Mouse (Mus musculus): ENCODE results near the gene Stat5b. TPM values are rescaled to one million over a fixed set of nuclear protein-coding genes. Genes with fewer than 3 reads are reported as not detected.
A peak's percentile ranks its signal among the peaks of the same experiment; 100 is the strongest.

Stat5b gene
- total RNA-seq (2014; rRNA removed; ENCODE audit: low replicate concordance) (29.2 and 48.2 TPM in 2 replicates), polyA plus RNA-seq (2015; fragmentation: Nextera tagmentation; extraction: Ambion mirVana) (22.5 and 23.3 TPM in 2 replicates)

DNA sequence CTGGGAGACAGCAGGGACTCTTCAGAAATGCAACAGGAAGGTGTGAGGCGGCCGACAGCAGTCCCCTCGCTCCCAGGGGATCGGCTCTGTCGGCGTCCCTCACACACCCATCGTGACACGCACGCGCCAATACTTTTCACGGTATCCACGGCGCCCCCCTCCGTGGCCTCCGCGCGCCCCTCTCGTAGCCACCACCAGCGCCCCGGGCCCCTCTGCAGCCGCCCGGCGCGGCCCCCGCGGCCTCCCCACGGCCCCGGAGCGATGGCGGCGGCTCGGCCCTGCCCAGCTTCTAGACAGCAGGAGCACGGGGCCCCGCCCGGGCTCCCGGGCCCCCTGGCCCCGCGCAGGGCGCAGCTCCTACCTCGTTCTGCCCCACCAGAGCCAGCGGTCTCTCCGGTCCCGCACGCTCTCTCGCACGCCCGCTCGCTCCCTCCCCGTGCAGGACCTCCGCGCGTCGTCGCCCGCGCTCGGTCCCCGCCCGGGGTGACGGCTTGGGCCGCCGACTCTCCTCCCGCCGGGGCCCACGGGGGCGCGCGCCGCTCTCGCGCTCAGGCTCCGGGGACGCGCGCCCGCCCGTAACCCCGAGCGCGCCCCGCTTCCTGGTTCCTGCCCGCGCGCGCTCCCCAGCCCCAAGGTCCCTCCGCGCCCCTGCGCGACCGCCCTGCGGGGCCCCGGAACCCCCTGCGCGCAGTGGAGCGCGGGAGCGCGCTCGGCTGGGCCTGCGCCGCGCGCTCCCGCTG lies at the start of gene Stat5b:
Gene Stat5b (minus strand): TSS at position 687 of the 740 bp plus-strand sequence.
- under 1% methylated on average over 73 of the region's 104 CpGs for WGBS
- Histone ChIP-seq H3K9ac (replicated peaks; ENCODE audit: low read depth, low read length) (peak within 1 kb of the TSS; percentile 99), H3K4me2 (ENCODE audit: low read depth, low read length) (peak within 1 kb of the TSS; percentile 92), H3K4me1 (ENCODE audit: control insufficient read depth, insufficient read depth) (peaks cover 12% of the 10 kb centered on the region; the same call in 1 of the 2 replicates), H3K9me3 (replicated peaks; ENCODE audit: control insufficient read depth, low read length) (no peaks in the 10 kb centered on the region), H3K36me3 (replicated peaks; ENCODE audit: control insufficient read depth, insufficient read depth, low read length) (no peaks in the 10 kb centered on the region), H3K27me3 (ENCODE audit: control insufficient read depth, insufficient read depth, low read length) (no peaks in the 10 kb centered on the region), H3K4me3 (ENCODE audit: low read depth, low read length) (peak within 1 kb of the TSS; percentile 100), H3K27ac (ENCODE audit: low read depth) (peak within 1 kb of the TSS; percentile 96)
- TF ChIP-seq CTCF (IDR thresholded peaks at IDR 0.05; ENCODE audit: low read depth): no peak
- TF ChIP-seq EP300 (IDR thresholded peaks at IDR 0.05; ENCODE audit: low read depth): no peak
- DNase-seq (ENCODE audit: low spot score): peak; percentile 55
- ATAC-seq (ENCODE audit: insufficient read depth, low read depth): peak; percentile 81

DNA sequence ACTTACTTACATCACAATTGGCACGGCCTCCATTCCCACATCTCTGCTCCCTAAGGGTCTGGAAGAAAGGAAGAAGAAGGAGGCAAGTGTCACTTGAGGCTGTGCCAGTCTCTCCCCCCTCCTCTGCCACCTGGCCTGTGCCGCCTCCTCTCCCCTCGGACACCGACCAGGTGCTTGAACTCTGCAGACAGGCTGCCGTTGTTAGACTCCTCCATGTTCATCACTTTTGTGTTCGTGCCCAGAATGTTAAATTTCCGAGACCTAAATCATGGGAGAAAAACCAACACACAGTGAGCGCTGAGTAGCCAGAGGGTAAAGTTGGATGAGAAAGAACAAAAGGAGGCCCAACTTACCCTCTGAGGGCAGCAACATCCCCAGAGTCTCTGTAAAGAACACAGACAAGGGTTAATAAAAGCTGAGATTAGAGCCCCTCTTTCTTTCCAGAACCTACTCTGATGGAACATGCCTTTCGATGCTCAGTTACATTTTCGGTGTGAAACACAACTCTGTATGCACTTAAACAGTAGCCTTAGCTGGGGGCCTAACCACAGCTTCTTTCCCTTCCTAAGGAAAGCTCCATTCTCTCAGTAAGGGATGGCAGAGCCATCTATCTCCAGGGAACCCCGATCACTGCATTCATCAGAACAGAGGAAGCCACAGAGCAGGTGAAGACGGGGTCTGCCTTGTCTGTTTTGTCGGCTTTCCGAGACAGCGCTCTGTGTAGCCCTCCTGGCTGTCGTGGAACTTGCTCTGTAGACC lies 48.1 kb upstream of the Stat5b start:
- no peaks in the 10 kb centered on the region for H3K9me3 ChIP-seq (replicated peaks; ENCODE audit: control insufficient read depth, low read length)
- no peaks in the 10 kb centered on the region for H3K4me1 ChIP-seq (ENCODE audit: control insufficient read depth, insufficient read depth)
- H3K27me3 ChIP-seq (ENCODE audit: control insufficient read depth, insufficient read depth, low read length): no peaks in the 10 kb centered on the region
- H3K9ac ChIP-seq (replicated peaks; ENCODE audit: low read depth, low read length): no peak overlapping the region
- no peak overlapping the region for H3K27ac ChIP-seq (ENCODE audit: low read depth)
- WGBS: 82% methylated on average over 16 of the region's 16 CpGs
- ATAC-seq (ENCODE audit: insufficient read depth, low read depth) (no peak), DNase-seq (ENCODE audit: low spot score) (no peak)
- H3K36me3 ChIP-seq (replicated peaks; ENCODE audit: control insufficient read depth, insufficient read depth, low read length): peaks cover 80% of the 10 kb centered on the region
- no peak for TF ChIP-seq EP300 (IDR thresholded peaks at IDR 0.05; ENCODE audit: low read depth)
- TF ChIP-seq CTCF (IDR thresholded peaks at IDR 0.05; ENCODE audit: low read depth): no peak
- H3K4me2 ChIP-seq (ENCODE audit: low read depth, low read length): no peak overlapping the region
- H3K4me3 ChIP-seq (ENCODE audit: low read depth, low read length): no peak overlapping the region

DNA sequence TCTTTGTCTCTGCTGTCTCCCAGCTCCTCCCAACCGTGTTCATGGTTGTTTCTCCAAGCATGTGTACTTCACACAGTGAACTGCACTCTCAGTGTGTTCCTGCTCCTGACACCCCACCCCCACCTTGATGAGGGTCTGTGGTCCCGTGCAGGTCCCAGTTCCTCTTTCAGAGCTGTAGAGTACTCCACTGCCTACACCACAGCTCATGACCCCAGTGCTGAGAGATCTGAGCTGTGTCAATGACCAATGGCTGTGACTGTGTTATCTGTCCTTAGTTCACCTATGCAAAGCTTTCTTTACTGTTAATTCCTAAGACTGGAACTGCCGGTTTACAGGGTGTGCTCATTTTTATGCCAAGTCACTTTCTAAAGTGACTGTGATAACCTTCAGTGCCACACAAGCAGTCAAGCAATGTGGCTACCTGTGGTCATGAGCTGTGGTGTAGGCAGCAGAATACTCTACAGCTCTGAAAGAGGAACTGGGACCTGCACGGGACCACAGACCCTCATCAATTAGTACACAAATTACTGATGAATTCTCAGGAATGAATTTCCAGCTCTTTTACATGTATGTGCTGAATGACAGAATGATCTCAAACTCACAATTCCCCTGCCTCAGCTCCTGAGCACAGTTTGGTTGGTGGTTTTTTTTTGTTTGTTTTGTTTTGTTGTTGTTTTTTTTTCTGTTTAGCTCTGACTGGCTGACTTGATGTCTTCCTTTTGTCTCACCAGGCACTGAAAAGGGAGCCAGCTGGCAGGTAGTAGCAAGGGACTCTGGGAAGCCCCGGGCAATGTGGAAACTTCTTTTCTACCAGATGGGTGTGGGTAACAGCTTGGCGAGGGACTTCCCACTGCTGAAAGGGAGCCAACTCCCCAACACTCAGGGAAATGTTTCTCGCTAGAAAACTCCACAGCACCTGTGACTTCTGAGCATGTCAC lies 47.0 kb upstream of the Stat5b start:
- Histone ChIP-seq H3K9ac (replicated peaks; ENCODE audit: low read depth, low read length) (no peak overlapping the region), H3K27me3 (ENCODE audit: control insufficient read depth, insufficient read depth, low read length) (no peaks in the 10 kb centered on the region), H3K4me2 (ENCODE audit: low read depth, low read length) (no peak overlapping the region), H3K4me1 (ENCODE audit: control insufficient read depth, insufficient read depth) (0 out of 2 replicates have a peak, but pooled peaks cover 3% of the 10 kb centered on the region), H3K9me3 (replicated peaks; ENCODE audit: control insufficient read depth, low read length) (no peaks in the 10 kb centered on the region), H3K36me3 (replicated peaks; ENCODE audit: control insufficient read depth, insufficient read depth, low read length) (peaks cover 76% of the 10 kb centered on the region), H3K27ac (ENCODE audit: low read depth) (no peak overlapping the region), H3K4me3 (ENCODE audit: low read depth, low read length) (no peak overlapping the region)
- 81% methylated on average over 7 of the region's 7 CpGs for WGBS
- ATAC-seq (ENCODE audit: insufficient read depth, low read depth): no peak
- no peak for TF ChIP-seq EP300 (IDR thresholded peaks at IDR 0.05; ENCODE audit: low read depth)
- TF ChIP-seq CTCF (IDR thresholded peaks at IDR 0.05; ENCODE audit: low read depth): no peak
- no peak for DNase-seq (ENCODE audit: low spot score)

DNA sequence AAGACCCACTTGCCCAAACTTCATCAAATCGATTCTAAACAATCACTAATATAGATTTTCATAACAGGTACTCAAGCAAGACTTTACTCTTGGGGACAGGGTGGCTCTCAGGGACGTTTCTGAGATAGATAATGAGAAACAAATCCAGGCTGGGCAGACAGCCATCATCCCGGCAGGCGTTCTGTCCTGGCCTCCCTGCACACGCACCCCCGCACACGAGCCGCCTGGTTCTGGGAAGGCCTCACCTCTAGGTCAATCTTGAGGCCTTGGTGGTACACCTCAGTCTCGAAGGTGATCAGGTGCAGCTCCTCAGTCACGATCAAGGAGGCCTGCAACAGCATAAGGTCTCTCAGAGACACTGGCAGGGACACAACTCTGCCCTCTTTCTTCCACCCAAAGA lies 45.6 kb upstream of the Stat5b start:
- Histone ChIP-seq H3K36me3 (replicated peaks; ENCODE audit: control insufficient read depth, insufficient read depth, low read length) (peaks cover 74% of the 10 kb centered on the region), H3K4me2 (ENCODE audit: low read depth, low read length) (no peak overlapping the region), H3K4me3 (ENCODE audit: low read depth, low read length) (no peak overlapping the region), H3K9ac (replicated peaks; ENCODE audit: low read depth, low read length) (no peak overlapping the region), H3K9me3 (replicated peaks; ENCODE audit: control insufficient read depth, low read length) (no peaks in the 10 kb centered on the region), H3K27me3 (ENCODE audit: control insufficient read depth, insufficient read depth, low read length) (no peaks in the 10 kb centered on the region), H3K4me1 (ENCODE audit: control insufficient read depth, insufficient read depth) (peaks cover 4% of the 10 kb centered on the region; the same call in 1 of the 2 replicates), H3K27ac (ENCODE audit: low read depth) (no peak overlapping the region)
- ATAC-seq (ENCODE audit: insufficient read depth, low read depth): no peak
- TF ChIP-seq CTCF (IDR thresholded peaks at IDR 0.05; ENCODE audit: low read depth) (no peak), EP300 (IDR thresholded peaks at IDR 0.05; ENCODE audit: low read depth) (no peak)
- DNase-seq (ENCODE audit: low spot score): no peak
- WGBS: 55% methylated on average over 10 of the region's 10 CpGs
